Mouse (Mus musculus) natural killer cell, adult 2 months (primary cell): ENCODE measurements around the gene Zdhhc20.
"Not testable (repeated sequence)": the region's sequence is repeated elsewhere in the genome, so short reads cannot be mapped to it uniquely, and the experiment has no call there.

Experiments
- DNase-seq, 2 experiments: peaks; one replicate each; pipeline ENCODE4 v3.0.0; 2022; ENCODE audit warnings: low spot score in 2 of 2

Zdhhc20 gene

GRCm38 (mm10) chr14:57892961-57893360 lies 2.9 kb upstream of the Zdhhc20 start:
- DNase-seq: no peak

GRCm38 (mm10) chr14:57889541-57890010 lies 500 bp downstream of the Zdhhc20 start:
- DNase-seq: peak; percentile 52 to 58

GRCm38 (mm10) chr14:57887171-57887570 lies 2.9 kb downstream of the Zdhhc20 start:
- DNase-seq: no peak

- DNase-seq: no peak
Observed at GRCm38 (mm10) chr14:57886032-57886431, 4.0 kb downstream of the Zdhhc20 start.

DNA sequence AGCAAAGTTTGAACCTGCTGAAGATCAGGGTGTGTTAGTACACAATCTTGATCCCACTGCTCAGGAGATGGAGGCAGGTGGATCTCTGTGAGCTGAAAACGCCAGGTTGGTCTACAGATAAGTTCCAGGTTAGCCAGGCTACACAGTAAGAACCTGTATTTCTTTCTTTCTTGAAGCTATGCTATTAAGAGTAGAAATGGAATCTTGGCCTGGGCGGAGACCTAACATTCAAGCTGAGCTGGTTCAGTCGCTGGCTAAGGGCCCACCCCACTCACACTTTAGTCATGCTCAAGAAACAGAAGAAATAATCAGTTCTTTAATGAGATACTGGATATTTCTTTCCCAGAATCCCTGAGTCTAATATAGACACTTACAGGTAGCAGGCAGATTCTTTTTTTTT lies 6.7 kb downstream of the Zdhhc20 start:
- no peak for DNase-seq

GRCm38 (mm10) chr14:57882720-57883119 lies 7.4 kb downstream of the Zdhhc20 start:
- DNase-seq: no peak

- DNase-seq: no peak
Observed at GRCm38 (mm10) chr14:57881793-57882192, 8.3 kb downstream of the Zdhhc20 start.

DNA sequence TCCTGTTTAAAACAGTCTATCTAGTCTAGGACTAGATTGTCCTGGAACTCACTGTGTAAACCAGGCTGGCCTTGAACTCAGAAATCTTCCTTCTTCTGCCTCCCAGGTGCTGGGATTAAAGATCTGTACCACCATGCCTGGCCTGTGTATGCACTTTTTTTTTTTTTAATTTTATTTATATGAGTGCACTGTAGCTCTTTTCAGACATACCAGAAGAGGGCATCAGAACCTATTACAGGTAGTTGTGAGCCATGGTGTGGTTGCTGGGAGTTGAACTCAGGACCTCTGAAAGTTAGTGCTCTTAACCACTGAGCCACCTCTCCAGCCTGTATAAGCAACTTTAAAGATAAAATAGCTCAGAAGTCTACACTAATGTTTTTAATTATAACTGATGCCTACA lies 9.0 kb downstream of the Zdhhc20 start:
- DNase-seq: no peak

DNA sequence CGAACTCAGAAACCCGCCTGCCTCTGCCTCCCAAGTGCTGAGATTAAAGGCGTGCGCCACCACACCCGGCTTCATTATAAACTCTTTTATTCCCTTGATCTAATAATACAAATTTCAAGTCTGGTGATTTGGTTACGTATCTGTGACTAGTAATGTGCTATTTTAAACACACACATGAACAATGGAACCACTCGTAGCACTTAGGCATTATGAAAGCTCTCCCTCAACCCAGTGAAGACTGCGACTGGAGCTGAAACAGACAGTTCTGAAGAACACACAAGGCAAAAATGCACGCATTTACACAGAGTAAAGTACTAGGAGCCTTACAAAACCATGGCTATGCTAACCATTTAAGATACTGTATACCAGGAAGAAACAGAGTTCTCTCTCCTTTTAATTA lies 12.2 kb downstream of the Zdhhc20 start:
- no peak for DNase-seq

DNA sequence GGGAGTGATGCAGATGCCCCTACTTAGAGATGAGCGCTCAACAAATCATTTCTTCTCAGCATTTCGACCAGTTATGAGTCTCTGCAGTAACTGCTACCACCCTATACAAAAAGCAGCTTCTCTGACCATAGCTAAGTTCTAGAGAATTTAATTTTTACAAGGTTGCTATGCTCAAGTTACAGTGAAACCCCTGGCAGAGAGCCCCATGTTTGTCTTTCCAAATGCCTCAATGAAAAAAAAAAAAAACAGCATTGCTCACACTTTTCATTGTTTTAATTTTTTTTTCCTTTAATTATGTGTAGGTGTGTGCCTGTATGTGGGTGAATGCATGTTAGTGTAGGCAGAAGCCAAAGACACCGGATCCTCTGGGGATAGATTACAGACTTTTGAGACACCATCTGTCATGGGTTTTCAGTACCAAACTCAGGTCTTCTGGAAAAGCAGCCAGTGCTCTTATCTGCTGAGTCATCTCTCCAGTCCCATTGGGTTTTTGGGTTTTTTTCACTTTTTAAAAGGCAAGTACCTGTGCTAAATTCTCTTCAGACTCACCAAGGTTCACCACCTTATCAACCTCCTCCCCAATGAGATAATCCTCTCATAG lies 23.3 kb downstream of the Zdhhc20 start:
- no peak for DNase-seq

- DNase-seq: peak; percentile 20 to 52
Observed at GRCm38 (mm10) chr14:57865256-57865655, 24.8 kb downstream of the Zdhhc20 start.

DNA sequence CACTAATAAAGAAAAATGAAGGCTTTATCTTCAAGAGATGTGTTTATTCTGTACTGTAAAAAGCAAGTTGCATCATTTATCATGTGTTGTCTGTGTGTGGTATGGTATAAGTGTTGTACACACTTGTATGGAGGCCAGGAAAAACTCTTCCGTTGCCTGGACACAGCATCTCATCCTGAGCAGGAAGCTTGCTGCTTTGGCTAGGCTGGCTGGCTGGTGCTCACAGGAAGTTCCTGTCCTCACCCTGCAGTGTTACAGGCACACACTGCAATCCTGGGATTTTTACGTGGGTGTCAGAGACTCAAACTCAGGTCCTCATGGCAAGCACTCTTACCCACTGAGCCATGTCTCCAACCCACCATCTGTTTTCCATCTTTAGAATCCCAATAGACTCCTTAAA lies 26.9 kb downstream of the Zdhhc20 start:
- no peak for DNase-seq

GRCm38 (mm10) chr14:57861987-57862412 lies 28.1 kb downstream of the Zdhhc20 start:
- DNase-seq: no peak

DNA sequence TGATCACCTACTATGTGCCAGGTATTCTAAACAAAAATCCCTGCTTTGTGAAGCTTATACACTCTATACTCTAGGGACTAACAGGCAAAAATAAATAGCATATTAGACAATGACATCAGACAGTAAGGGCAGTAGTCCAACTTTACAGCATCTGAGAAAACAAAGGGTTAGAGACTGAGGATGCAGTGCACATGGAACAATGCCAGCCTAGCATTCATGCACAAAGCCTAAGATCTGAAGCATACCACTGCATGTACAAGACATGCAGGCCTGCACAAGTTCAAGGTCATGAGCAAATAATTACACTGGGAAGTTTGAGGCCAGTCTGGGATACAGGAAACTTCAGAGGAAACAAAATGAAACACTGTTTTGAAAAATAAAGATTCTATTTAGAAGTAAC lies 30.6 kb downstream of the Zdhhc20 start:
- no peak for DNase-seq

DNA sequence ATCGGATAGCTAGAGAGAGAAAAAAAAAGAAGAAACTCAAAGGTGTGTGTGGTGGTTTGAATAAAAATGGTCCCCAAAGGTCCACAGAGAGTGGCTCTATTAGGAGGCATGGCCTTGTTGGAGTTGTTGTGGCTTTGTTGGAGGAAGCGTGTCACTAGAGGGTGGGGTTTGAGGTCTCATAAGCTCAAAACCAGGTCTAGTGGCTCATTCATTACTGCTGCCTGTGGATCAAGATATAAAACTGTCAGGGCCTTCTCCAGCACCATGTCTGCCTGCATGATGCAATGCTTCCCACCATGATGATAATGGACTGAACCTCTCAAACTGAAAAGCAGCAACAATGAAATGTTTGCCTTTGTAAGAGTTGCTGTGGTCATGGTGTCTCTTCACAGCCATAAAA lies 31.5 kb downstream of the Zdhhc20 start:
- no peak for DNase-seq

- not testable (repeated sequence) for DNase-seq
Observed at GRCm38 (mm10) chr14:57856037-57856436, 34.0 kb downstream of the Zdhhc20 start.

- DNase-seq: no peak
Observed at GRCm38 (mm10) chr14:57852961-57853360, 37.1 kb downstream of the Zdhhc20 start.

DNA sequence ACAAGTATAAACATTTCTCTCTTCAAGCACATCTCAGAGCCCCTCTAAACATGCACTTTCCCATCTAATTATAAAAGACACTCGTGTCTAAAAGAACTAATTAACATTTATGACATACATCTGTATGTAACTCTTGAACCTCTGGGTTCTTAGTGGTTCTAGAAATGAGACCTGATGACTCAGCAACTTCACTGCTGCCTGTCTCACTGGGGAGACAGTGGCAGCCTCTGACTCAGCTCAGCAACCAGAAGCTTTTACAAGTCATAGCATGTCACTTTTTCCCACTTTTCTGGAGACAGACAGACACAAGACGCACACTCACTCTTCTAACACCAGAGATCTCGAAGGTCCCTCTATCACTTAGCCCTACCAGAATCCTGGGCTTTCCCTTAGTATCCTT lies 39.7 kb downstream of the Zdhhc20 start:
- no peak for DNase-seq

DNA sequence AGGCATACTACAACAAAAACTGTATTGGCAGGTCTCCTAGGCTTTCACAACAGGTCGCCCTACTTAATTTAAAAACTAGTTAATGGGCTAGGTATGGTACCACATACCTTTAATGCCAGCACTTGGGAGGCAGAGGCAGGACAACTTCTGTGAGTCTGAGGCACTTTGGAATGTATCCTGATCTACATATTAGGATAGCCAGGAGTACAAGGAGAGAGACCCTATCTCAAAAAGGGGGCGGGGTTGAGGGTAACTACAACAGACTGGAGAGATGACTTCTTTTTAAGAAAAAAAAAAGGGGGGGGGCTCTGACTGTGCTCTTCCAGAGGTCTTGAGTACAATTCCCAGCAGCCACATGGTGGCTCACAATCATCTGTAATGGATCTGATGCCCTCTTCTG lies 41.4 kb downstream of the Zdhhc20 start:
- no peak for DNase-seq

DNA sequence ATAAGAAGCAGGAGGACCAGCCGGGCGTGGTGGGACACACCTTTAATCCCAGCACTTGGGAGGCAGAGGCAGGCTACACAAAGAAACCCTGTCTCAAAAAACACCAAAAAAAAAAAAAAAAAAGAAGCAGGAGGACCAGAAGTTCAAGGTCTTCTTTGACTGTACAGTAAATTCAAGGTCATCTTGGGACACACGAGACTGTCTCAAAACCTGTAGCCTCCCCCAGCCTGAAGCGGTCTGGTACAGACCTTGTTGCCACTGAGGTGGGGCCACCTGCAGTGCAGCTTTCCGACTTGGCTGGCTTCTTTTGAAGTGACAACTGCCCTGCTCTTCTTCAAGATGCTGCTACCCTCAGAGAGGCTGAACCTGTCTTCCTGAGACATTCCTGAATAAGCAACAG lies 42.0 kb downstream of the Zdhhc20 start:
- DNase-seq: not testable (repeated sequence)

- DNase-seq: no peak
Observed at GRCm38 (mm10) chr14:57844535-57844934, 45.5 kb downstream of the Zdhhc20 start.

DNA sequence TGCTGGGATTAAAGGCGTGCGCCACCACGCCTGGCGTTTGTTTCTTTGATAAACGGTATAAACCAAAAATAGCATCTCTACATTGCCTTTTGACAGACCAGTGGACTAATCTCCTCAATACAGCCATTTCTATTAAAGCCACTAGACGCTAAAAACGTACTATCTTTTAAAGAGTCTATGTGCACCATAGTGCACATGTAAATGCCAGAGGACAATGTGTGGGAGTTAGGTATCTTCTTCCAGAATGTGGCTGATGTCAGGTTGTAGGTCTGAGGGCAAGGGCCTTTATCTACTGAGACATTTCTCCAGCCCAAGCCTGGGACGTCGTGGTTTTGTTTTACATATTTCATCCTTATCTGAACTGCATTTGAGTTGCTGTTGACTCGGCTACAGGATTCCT lies 54.9 kb downstream of the Zdhhc20 start:
- DNase-seq: no peak

GRCm38 (mm10) chr14:57833526-57833925 lies 56.5 kb downstream of the Zdhhc20 start:
- DNase-seq: no peak

DNA sequence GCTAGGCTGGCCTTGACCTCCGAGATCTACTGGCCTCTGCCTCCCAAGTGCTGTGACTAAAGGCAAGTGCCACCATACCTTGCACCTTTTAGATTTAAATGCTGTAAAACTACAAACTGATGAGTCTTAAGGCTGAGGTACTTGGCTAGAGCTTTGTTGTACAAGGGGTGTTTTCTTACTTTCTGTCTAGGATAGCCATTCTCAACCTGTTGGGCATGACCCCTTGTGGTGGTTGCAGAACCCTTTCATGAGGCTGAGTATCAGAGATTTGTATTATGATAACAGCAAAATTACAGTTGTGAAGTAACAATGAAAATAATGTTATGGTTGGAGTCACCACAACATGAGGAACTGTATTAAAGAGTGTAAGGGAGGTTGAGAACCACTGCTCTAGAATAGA lies 62.8 kb downstream of the Zdhhc20 start:
- peak in 1 of 2 experiments; percentile 7 for DNase-seq
